Mouse (Mus musculus): ENCODE results near the gene Ccdc88c. TPM values are rescaled to one million over a fixed set of nuclear protein-coding genes. Genes with fewer than 3 reads are reported as not detected.
A peak's percentile ranks its signal among the peaks of the same experiment; 100 is the strongest.

The Ccdc88c gene
- polyA plus RNA-seq, 1 experiment from 2014 or later, result 10.8 TPM

DNA sequence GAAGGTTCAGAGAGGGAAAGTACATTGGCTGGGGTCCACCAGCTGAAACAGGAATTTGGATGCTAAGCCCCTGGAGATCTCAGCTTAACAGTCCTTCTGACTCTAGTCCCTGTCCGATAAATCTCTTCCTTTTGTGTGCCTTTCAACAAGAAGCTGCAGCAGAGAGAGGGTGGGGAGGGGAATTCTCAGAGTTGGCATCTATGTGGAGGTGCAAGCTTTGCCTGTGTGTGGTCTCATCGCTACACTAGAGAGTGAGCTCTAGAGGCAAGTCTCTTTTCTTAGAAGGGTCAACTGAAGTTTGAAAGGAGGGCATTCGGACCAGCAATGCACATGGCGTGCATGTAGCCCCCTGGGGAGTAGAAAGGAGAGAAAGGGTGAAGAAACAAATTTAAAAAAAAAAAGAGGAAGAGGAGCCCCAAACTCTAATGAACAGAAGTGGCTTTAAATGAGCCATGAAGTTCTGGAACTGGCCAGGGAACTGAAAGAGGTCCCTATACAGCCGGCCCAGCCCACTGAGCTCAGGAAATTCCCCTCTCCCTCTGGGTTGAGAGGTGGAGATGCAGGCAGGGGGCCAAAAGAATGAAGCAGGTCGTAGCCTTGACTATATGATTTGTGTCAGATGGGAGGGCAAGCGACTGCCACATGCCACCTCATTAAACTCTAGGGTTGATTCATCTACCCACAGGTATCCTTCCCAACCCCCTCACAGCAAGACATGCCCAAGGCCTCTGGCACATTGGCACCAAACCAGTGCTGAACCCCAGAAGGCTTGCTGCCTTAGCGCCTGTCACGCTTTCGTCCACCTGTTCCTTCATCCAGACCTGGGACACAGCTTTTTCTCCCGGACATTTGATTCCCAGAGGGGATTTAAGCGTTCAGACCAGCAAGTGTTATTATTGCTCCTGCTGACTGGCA, 130.9 kb downstream of the Ccdc88c start:
- Histone ChIP-seq H3K27me3 (replicated peaks; ENCODE audit: low read depth, poor library complexity, severe bottlenecking) (peaks cover 73% of the 10 kb centered on the region), H3K27ac (replicated peaks) (no peak overlapping the region), H3K4me1 (peaks cover 23% of the 10 kb centered on the region), H3K36me3 (replicated peaks) (no peaks in the 10 kb centered on the region), H3K9me3 (no peaks in the 10 kb centered on the region), H3K4me3 (peak overlapping the region; percentile 58)
- DNase-seq (ENCODE audit: low spot score), result peak; percentile 11
- whole genome bisulfite sequencing, result 32% methylated on average over 12 of the region's 12 CpGs

DNA sequence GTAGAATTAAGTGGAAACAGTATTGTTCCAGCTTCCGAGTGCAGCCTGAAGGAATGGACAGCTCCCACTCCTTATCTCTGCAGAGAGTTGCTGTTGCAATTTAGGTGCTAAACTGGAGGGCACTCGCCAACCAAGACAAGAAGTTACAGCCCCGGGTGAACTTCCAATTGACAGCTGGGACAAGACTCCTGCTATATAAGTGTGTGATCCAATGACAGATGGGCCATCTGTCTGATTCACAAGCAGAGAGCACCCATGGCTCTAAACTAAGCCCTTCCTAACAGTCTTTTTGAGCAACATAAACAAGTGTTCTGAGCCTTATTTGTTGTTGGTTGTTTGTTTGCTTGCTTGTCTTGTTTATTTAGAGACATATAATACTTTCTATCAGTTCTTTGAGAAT, 132.2 kb downstream of the Ccdc88c start:
- WGBS, result 44% methylated on average over 3 of the region's 3 CpGs
- Histone ChIP-seq H3K27ac (replicated peaks) (no peak overlapping the region), H3K4me1 (peaks cover 23% of the 10 kb centered on the region), H3K27me3 (replicated peaks; ENCODE audit: low read depth, poor library complexity, severe bottlenecking) (peaks cover 60% of the 10 kb centered on the region), H3K36me3 (replicated peaks) (no peaks in the 10 kb centered on the region), H3K4me3 (no peak overlapping the region), H3K9me3 (no peaks in the 10 kb centered on the region)
- no peak for DNase-seq (ENCODE audit: low spot score)

DNA sequence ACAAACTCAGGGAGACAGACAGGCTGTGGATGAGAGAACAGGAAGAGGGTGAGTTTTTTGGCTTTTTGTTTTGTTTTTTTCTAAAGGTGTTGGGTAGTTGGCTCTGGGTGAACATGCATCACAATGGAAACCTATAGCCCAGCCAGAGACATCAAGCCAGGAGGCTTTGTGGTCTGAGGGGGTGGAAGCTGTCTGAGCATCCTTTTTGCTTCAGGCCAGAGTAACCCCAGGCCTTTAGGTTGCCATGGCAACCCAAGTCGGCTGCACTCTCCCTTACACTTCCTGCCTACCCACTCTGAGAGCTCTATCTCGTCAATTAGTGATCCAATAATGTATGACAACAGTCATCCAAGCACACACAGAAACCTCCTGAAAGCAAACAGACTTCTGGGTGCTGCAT, 133.4 kb downstream of the Ccdc88c start:
- Histone ChIP-seq H3K36me3 (replicated peaks) (no peaks in the 10 kb centered on the region), H3K27ac (replicated peaks) (no peak overlapping the region), H3K27me3 (replicated peaks; ENCODE audit: low read depth, poor library complexity, severe bottlenecking) (peaks cover 48% of the 10 kb centered on the region), H3K4me3 (no peak overlapping the region), H3K4me1 (peaks cover 23% of the 10 kb centered on the region), H3K9me3 (no peaks in the 10 kb centered on the region)
- no peak for DNase-seq (ENCODE audit: low spot score)
- WGBS, result 9% methylated on average over 2 of the region's 2 CpGs

DNA sequence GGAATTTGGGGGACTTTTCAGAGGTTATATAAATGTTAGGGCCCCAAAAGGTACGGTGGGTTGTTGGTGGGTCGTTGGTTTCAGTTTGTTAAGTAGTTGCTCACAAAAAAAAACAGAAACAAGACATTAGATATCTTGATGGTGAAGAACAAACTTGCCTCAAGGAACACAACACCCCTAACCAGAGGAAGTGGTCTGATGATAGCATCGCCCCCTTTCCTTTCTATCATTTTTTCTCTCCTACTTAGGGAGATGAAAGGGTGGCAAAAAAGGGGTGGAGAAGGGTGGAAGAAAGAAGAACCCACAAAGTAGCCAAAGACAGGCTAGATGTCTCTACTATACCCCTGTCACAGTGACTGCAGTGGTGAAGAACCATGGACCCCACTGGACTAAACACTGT, 138.3 kb downstream of the Ccdc88c start:
- Histone ChIP-seq H3K36me3 (replicated peaks) (no peaks in the 10 kb centered on the region), H3K9me3 (no peaks in the 10 kb centered on the region), H3K27me3 (replicated peaks; ENCODE audit: low read depth, poor library complexity, severe bottlenecking) (0 out of 2 replicates have a peak, but pooled peaks cover 6% of the 10 kb centered on the region), H3K4me3 (no peak overlapping the region), H3K4me1 (peaks cover 6% of the 10 kb centered on the region; the same call in 1 of the 2 replicates), H3K27ac (replicated peaks) (no peak overlapping the region)
- 82% methylated on average over 3 of the region's 3 CpGs for WGBS
- no peak for DNase-seq (ENCODE audit: low spot score)

DNA sequence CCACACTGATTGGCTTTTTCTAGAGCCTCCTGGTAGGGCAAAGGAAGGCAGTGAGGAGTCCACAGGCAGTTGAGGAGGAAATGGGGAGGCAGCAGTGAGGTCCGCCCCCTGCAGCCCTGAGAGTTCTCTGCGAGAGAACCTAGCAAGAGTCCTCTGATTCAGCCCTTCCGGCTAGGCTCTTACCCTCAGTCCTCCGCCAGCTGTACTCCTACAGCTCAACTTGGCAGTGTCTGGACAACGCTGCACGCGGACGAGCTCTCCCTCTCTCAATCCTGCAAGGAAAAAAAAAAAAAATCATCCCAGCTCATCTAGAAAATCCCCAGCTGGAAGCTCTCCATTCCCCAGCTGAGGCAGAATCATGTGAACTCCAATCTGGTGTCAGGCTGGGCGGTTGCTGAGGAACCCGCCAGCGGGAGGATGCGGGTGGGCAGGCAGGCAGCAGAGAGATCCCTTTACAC, 141.0 kb downstream of the Ccdc88c start:
- H3K4me3 ChIP-seq, result no peak overlapping the region
- no peak for DNase-seq (ENCODE audit: low spot score)
- WGBS, result 47% methylated on average over 12 of the region's 12 CpGs
- H3K4me1 ChIP-seq, result 0 out of 2 replicates have a peak, but pooled peaks cover 5% of the 10 kb centered on the region
- H3K36me3 ChIP-seq (replicated peaks), result no peaks in the 10 kb centered on the region
- 0 out of 2 replicates have a peak, but pooled peaks cover 6% of the 10 kb centered on the region for H3K27me3 ChIP-seq (replicated peaks; ENCODE audit: low read depth, poor library complexity, severe bottlenecking)
- H3K9me3 ChIP-seq, result no peaks in the 10 kb centered on the region
- no peak overlapping the region for H3K27ac ChIP-seq (replicated peaks)

DNA sequence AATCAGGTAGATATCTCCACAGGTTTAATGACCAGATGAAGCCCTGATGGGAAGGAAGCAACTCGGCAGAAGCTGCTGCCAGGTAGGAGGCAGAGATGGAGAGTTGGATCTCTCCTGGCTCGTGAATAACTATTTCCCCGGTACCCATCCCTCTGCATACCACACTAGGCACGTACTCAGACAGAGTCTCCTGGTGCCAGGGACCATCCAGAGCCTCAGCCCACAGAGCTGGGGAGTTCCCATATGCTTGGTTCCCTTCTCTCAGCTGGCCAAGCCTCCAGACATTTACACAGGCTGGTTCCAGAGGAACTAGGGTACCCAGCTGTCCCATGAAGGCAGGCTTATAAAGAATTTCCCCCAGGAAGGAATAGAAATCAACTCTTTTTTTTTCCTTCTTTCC, 142.0 kb downstream of the Ccdc88c start:
- H3K4me3 ChIP-seq, result no peak overlapping the region
- no peaks in the 10 kb centered on the region for H3K36me3 ChIP-seq (replicated peaks)
- 88% methylated on average over 4 of the region's 4 CpGs for WGBS
- 0 out of 2 replicates have a peak, but pooled peaks cover 6% of the 10 kb centered on the region for H3K27me3 ChIP-seq (replicated peaks; ENCODE audit: low read depth, poor library complexity, severe bottlenecking)
- no peaks in the 10 kb centered on the region for H3K9me3 ChIP-seq
- no peak for DNase-seq (ENCODE audit: low spot score)
- H3K27ac ChIP-seq (replicated peaks), result no peak overlapping the region
- 0 out of 2 replicates have a peak, but pooled peaks cover 5% of the 10 kb centered on the region for H3K4me1 ChIP-seq

DNA sequence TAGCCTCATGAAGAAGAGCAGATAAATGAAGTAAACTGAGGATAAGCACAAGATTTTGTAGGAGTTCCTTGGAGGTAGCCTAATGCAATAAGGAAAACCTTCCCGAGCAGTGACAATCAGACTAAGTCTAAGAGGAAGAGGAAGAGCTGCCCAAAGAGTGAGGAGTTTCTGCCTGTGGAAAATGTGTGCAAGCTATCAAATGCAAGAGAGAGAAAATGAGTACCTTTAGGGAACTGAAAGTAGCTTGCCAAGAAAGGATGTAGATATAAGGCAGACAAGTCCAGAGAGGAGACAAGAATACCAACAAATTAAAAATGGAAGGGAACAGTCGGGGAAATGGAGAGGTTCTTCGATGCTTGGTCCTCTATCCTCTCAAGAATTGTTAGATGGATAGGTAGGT, 143.3 kb downstream of the Ccdc88c start:
- Histone ChIP-seq H3K36me3 (replicated peaks) (no peaks in the 10 kb centered on the region), H3K4me3 (no peak overlapping the region), H3K4me1 (0 out of 2 replicates have a peak, but pooled peaks cover 5% of the 10 kb centered on the region), H3K27ac (replicated peaks) (no peak overlapping the region), H3K27me3 (replicated peaks; ENCODE audit: low read depth, poor library complexity, severe bottlenecking) (0 out of 2 replicates have a peak, but pooled peaks cover 6% of the 10 kb centered on the region), H3K9me3 (no peaks in the 10 kb centered on the region)
- no peak for DNase-seq (ENCODE audit: low spot score)
- WGBS, result 91% methylated on average over 3 of the region's 3 CpGs

DNA sequence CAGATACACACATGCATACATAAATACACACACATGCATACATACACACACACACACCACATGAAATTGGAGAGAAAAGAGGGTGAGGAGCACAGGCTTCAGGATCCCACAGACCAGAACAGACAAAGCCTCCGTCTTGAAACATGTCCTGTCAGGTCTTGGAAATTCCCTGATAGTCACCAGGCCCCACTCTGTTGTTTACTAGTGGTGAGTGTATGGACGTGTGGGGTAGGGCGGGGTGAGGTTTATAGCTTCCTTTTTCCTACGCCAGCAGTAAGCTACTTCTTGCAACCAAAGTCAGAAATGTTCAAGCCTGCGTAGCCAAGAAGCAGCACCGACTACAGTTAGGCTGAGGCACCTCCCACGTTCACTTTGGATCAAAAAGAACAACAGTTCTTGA, 145.7 kb downstream of the Ccdc88c start:
- Histone ChIP-seq H3K4me1 (0 out of 2 replicates have a peak, but pooled peaks cover 5% of the 10 kb centered on the region), H3K27ac (replicated peaks) (no peak overlapping the region), H3K36me3 (replicated peaks) (no peaks in the 10 kb centered on the region), H3K4me3 (no peak overlapping the region), H3K9me3 (no peaks in the 10 kb centered on the region), H3K27me3 (replicated peaks; ENCODE audit: low read depth, poor library complexity, severe bottlenecking) (0 out of 2 replicates have a peak, but pooled peaks cover 6% of the 10 kb centered on the region)
- WGBS, result 83% methylated on average over 7 of the region's 7 CpGs
- DNase-seq (ENCODE audit: low spot score), result no peak

DNA sequence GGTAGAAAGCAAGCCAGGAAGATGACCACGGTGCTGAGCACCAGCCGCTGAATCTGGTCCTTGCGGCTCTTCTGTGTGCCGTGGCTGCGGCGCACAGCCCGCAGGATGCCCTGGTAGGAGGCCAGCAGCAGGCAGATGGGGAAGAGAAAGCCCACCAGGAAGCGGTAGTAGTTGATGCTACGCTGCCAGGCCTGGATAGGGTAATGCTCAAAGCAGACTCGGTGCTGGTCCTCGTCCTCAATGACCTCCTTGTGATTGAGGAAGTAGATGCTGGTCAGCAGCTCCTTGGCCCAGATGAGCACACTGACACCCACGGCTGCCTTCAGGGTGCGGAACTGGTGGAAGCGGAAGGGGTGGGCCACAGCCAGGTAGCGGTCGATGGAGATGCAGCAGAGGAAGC, 150.3 kb downstream of the Ccdc88c start:
- WGBS, result 92% methylated on average over 16 of the region's 16 CpGs
- Histone ChIP-seq H3K4me3 (no peak overlapping the region), H3K9me3 (no peaks in the 10 kb centered on the region), H3K4me1 (no peaks in the 10 kb centered on the region), H3K27me3 (replicated peaks; ENCODE audit: low read depth, poor library complexity, severe bottlenecking) (no peaks in the 10 kb centered on the region), H3K36me3 (replicated peaks) (no peaks in the 10 kb centered on the region), H3K27ac (replicated peaks) (no peak overlapping the region)
- no peak for DNase-seq (ENCODE audit: low spot score)

DNA sequence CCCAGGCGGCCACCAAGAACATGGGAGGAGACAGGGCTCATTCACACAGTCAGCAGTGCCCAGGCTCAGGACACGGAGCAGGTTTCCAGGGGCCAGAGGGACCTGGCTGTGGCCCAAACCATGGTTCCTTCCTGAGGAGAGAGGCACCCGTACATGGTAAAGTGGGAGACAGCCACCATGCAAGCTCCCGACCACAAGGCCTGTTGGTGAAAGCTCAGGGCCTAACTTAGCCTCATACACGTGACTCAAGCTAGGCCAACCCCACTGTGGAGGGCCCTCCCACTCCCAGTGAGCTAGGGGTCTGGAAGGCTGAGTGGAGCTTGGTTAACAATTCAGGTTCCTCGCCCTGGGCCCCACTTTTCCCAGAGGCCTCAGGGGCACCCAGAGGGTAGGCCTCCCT, 150.9 kb downstream of the Ccdc88c start:
- no peaks in the 10 kb centered on the region for H3K27me3 ChIP-seq (replicated peaks; ENCODE audit: low read depth, poor library complexity, severe bottlenecking)
- no peaks in the 10 kb centered on the region for H3K36me3 ChIP-seq (replicated peaks)
- H3K4me3 ChIP-seq, result no peak overlapping the region
- H3K27ac ChIP-seq (replicated peaks), result no peak overlapping the region; the same call in 1 of the 2 replicates
- no peaks in the 10 kb centered on the region for H3K4me1 ChIP-seq
- H3K9me3 ChIP-seq, result no peaks in the 10 kb centered on the region
- no peak for DNase-seq (ENCODE audit: low spot score)
- WGBS, result 84% methylated on average over 6 of the region's 6 CpGs

DNA sequence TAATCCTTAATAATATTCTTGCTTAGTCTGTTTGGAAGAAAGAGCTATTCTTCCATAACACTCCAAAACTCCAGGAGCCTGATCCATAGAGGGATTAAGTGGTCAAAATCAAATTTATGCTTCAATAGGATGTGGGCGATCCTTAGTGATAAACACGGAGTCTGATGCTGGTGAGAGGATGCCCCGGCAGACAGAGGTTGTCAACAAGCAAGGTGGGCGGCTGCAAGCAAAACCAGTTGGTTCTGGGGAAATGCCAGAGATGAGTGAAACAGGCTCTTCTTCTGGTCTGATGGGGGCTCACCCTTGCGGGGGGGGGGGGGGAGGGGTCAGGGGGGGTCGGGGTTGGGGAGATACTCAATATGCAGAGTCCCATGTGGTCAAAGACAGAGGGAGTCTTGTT, 152.9 kb downstream of the Ccdc88c start:
- H3K36me3 ChIP-seq (replicated peaks), result no peaks in the 10 kb centered on the region
- H3K27me3 ChIP-seq (replicated peaks; ENCODE audit: low read depth, poor library complexity, severe bottlenecking), result no peaks in the 10 kb centered on the region
- H3K4me3 ChIP-seq, result no peak overlapping the region
- H3K4me1 ChIP-seq, result no peaks in the 10 kb centered on the region
- H3K27ac ChIP-seq (replicated peaks), result no peak overlapping the region
- H3K9me3 ChIP-seq, result no peaks in the 10 kb centered on the region
- 77% methylated on average over 6 of the region's 6 CpGs for WGBS
- DNase-seq (ENCODE audit: low spot score), result no peak

DNA sequence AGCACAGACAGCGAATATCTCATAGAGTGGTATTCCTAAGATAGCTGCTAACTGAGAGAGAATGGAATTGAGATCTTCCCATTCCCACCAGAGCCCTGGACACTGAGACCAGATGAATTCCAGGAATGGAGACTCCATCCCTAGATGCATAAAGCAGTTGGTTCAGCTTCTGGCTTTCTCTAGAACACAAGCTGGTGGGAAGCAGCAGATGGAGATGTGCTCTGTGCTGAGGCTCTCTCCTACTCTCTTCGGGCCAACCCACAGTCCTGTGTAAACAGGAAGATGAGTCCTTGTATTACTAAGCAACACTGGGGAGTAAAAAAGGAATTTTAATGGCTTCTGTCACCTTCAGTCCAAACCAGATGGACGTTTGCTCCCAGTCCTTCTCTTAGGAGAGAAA, 153.3 kb downstream of the Ccdc88c start:
- Histone ChIP-seq H3K36me3 (replicated peaks) (no peaks in the 10 kb centered on the region), H3K27me3 (replicated peaks; ENCODE audit: low read depth, poor library complexity, severe bottlenecking) (no peaks in the 10 kb centered on the region), H3K4me1 (no peaks in the 10 kb centered on the region), H3K27ac (replicated peaks) (no peak overlapping the region), H3K9me3 (no peaks in the 10 kb centered on the region), H3K4me3 (no peak overlapping the region)
- 72% methylated on average over 3 of the region's 3 CpGs for WGBS
- no peak for DNase-seq (ENCODE audit: low spot score)

DNA sequence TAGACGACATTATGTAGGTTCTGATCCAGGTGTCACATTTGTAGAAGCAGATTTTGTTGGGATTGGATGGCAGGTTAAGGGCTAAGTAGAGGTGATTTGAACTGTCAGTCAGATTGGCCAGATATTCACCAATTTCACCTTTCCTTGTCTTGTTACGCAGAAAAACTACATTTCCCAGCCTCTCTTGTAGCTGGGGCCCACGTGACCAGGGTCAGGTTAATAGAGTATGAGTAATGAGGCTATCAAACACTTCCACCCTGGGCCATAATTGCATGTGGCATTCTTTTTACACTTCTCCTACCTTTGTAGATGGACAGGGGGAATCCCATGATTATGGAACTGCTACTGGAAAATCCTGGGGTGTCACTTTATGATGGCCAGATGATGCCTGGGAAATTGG, 155.2 kb downstream of the Ccdc88c start:
- no peaks in the 10 kb centered on the region for H3K9me3 ChIP-seq
- WGBS, result 81% methylated on average over 3 of the region's 3 CpGs
- no peaks in the 10 kb centered on the region for H3K36me3 ChIP-seq (replicated peaks)
- no peak overlapping the region for H3K4me3 ChIP-seq
- H3K4me1 ChIP-seq, result no peaks in the 10 kb centered on the region
- H3K27ac ChIP-seq (replicated peaks), result no peak overlapping the region
- no peak for DNase-seq (ENCODE audit: low spot score)
- H3K27me3 ChIP-seq (replicated peaks; ENCODE audit: low read depth, poor library complexity, severe bottlenecking), result no peaks in the 10 kb centered on the region

Data from embryonic facial prominence, embryonic 10.5 days (tissue).